Mouse (Mus musculus) left cerebral cortex, postnatal 14 days (tissue): ENCODE results near the gene Arhgef2. TPM values are rescaled to one million over a fixed set of nuclear protein-coding genes. Genes with fewer than 3 reads are reported as not detected.
"Not testable (repeated sequence)": the region's sequence is repeated elsewhere in the genome, so short reads cannot be mapped to it uniquely, and the experiment has no call there.

Experiments
- DNase-seq, 2 experiments: peaks; one replicate each; pipeline ENCODE4 v3.0.0; 2021 to 2022; ENCODE audit warnings: low spot score in 2 of 2, mixed read lengths in 1 of 2
- intact Hi-C: fragments of 180-260 bp; cut with DNase I; formaldehyde crosslinking; loops from one replicate; pipeline ENCODE4 v1.15.1; 2025
- total RNA-seq, 2 experiments: library from RNA; stranded (reverse); gene quantifications; 2 replicates each; pipeline ENCODE4 v1.2.3; 2021

Arhgef2 gene
- total RNA-seq, 2 experiments from 2014 or later, result 310 to 316 TPM

DNA sequence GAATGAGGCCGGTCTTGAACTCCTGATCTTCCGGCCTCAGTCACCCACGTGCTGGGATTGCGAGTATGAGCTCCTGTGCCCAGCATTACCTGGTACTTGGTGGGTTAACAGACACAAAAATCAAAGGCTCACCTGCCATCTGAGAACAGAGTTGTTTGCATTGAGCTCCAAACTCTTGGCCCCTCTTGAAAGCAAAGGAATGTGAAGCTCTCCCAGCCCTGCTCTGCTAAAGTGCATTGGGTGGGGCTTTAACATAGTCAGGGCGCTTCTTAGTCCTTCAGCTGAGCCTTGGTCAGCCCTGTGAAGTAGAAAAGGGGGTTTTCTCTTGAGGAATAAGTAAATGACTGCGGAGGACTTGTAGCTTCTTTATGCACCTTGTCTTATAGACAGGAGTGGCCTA, 20.0 kb upstream of the Arhgef2 start:
- no peak for DNase-seq
- intact Hi-C loops, result no loop called here

DNA sequence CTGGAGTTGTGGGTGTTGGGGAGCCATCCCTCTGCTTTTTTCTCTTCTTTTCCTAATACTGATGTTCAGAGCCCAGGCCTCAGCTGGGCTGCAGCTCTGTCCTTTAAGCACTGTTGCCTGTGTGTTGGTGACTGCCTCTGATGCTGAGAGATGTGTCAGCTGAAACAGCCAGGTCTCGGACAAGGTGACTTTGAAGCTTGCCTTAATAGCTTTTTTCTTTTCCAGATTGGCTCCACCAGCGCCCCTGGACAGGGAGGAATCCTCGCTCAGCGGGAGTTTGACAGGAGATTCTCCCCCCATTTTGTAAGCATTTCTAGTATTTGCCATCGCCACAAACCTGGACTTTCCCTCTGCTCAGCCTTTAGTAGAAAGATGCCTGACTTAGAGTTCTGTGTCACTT, 19.1 kb upstream of the Arhgef2 start:
- intact Hi-C loops, result no loop called here
- DNase-seq, result no peak

DNA sequence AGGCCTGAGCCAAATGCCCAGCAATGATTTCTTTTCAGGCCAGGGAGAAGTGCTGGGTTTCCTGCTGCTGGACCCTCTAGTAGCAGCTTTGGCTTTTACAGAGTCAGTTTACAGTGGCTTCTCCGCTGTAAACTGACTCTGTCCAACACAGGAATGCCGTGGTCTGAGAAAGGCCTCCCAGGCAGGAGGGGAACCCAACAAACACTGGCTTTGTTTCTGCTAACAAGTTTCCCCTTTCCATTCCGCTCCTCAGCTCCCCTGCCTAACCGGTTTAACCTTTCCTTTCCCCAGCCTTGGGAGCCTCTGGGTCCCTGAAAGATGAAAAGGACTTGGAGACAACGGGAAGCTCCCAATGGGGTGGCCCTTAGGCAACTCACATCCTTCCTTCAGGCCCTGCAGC, 15.5 kb upstream of the Arhgef2 start:
- DNase-seq, result no peak
- intact Hi-C loops, result no loop called here

DNA sequence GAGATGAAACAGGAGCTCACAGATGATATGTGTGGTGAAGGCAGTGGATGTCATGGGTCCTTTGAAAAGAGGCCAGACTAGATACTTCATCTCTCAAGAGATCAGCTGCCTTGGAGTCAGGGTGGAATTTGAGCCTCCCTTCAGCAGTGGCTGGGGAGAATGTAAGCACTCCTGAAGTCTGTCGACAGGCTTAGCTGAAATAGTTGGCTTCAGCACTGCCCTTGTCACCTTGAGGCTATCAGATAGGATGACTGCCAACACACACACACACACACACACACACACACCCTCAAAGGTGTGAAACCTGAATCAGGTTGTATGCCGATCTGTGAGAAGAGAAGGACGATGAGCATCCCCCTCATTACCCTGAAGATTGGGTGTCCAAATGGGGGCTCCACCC, 14.7 kb upstream of the Arhgef2 start:
- intact Hi-C loops, result no loop called here

DNA sequence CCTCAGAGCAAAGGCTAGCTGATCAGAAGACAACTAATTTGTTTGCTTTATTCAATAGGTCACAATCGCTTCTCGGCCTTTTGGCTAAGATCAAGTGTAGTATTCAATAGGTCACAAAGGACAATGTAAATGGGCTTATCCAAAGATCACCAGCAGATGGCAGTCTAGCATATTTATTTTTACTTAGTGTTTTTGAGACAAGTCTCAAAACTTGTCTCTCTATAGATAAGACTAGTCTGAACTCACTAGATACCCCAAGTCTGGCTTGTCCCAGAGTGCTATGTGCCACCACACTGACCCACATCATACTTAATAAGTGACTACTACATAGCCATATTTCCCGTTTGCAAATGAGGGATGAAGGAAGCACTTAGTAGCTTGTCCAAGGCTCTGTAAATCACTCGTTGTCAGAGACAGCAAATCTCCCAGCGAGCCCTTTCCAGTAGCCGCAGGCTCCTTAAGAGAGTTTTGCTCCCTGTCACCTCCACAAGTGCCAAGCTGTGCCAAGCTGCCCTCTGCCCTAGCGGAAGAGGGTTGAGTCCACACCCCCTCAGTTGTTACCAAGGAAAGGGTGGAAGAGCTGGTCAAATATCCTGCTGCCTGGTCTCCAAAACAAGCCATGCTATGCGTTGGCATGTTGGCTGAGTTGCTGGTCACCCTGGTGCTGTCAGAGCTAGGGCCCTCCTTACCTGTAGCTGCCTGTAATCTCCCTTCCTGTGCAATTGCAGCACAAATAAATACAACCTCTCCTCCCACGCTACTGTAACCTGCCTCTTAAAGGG, 13.6 kb upstream of the Arhgef2 start:
- intact Hi-C loops, result no loop called here

More for the DNA sequence above, 14.7 kb upstream of the Arhgef2 start:
- no peak for DNase-seq

DNA sequence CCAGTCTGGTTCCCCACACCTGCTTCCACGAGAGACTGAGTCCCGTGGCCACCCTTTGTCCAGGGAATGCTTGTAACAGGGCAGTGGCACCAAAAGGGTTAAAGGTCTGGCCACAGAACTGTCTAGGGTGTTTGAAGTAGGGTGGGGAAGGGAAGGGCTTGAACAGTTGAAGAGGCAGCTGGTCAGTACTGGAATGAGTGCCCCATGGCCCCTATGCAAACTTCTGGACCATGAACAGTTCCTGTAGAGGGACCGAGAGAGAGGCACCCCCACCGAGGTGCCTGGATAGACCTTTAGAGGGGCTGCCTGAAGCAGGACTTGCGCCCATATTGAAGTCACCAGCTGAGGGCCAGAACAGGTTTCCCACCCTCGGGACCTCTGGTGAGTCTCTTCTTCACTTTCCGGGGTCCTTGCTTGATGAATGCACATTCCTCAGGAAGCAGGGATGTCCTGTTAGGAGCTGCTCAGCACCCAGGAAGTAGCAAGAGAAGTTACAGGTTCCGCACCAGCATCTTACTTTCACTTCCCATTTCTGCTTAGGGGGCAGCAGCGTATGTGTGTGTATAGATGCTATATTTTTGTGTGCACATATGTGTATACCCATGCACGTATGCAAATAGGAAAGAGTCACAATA, 12.7 kb upstream of the Arhgef2 start:
- intact Hi-C loops, result no loop called here
- DNase-seq, result no peak

More for the DNA sequence above, 13.6 kb upstream of the Arhgef2 start:
- DNase-seq, result peak; percentile 49 to 64

DNA sequence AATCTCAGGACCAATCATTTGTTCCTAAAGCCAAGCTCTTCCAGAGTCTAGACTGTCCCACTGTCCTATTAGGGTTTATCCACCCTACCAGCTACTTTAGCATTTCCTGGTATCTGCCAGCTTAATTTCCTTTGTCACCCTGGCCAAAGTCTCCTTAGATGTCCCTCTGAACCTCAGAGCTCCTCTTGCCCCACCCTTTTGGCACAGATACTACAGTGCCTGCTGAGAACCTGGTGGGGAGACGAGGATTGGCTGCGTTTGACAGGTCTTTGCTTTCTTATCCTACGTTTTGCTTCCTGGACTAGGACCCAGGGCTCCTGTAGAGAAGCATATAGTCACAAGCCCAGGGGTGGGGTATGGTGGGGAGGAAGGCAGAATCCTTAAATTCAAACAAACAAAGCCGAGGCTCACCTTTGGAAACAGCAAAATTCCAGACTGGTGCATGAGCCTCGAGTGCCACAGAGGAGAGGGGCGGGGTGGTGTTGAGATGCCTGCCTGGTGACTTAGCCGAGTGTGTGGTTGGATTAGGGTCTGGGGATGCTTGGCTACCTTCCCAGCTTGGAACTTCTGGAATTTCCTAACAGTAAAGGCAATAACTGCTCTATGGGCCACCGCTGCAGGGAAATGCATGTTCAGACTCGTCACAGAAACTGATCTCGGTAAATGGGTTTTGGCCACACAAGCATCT, 11.7 kb upstream of the Arhgef2 start:
- DNase-seq, result no peak
- intact Hi-C loops, result no loop called here

DNA sequence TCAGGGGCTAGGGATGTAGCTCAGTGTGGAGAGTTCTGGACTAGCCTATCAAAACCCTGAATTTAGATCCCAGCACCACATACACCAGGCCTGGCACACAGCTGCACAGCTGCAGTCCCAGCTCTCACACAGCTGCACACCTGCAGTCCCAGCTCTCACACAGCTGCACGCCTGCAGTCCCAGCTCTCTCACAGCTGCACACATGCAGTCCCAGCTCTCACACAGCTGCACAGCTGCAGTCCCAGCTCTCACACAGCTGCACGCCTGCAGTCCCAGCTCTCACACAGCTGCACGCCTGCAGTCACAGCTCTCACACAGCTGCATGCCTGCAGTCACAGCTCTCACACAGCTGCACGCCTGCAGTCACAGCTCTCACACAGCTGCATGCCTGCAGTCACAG, 9.2 kb upstream of the Arhgef2 start:
- DNase-seq, intact Hi-C loops: not testable (repeated sequence)

DNA sequence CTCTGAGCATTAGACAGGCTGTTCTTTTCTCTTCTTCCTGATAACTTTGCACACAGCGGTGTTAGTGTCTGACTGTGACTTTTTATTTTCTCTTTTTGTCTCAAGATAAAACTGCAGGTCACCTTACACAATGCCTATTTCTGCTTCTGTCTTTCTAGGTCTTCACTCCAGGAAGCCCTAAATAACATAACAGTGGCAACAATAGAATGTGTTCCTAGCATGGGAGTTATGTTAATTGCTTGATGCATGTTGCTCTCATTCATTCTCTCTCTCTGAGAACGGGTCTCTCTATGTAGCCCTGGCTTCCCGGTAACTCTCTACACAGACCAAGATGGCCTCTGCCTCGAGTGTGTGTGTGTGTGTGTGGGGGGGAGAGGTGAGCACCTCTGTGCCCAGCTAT, 3.3 kb upstream of the Arhgef2 start:
- intact Hi-C loops, result loop anchor here (10.0 kb wide), 1 partner anchor 132 kb away; no protein-coding TSS in a partner anchor
- no peak for DNase-seq

DNA sequence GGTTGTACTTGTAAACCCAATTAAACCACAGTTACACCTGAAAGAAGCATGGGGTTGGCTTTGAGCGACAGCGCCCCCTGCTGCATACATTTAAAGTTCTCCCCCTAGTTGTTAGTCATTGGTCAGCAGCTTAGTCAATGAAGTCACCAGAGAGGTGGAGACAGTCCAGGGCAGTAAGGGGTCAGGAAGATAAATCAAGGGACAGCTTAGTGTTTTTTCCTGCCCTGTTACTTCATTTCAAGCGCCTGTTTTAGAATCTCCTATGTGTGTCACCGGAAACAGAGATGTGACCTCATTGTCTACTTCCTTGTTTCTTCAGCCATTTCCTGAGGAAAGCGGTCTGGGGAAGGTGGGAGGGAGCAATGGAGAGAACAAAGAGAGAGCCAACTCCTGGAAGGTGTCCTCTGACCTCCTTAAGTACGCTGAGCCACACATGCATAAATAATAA, 2.0 kb upstream of the Arhgef2 start:
- intact Hi-C loops, result loop anchor here (10.0 kb wide), 1 partner anchor 131 kb away; no protein-coding TSS in a partner anchor
- DNase-seq, result peak in 1 of 2 experiments; percentile 57

DNA sequence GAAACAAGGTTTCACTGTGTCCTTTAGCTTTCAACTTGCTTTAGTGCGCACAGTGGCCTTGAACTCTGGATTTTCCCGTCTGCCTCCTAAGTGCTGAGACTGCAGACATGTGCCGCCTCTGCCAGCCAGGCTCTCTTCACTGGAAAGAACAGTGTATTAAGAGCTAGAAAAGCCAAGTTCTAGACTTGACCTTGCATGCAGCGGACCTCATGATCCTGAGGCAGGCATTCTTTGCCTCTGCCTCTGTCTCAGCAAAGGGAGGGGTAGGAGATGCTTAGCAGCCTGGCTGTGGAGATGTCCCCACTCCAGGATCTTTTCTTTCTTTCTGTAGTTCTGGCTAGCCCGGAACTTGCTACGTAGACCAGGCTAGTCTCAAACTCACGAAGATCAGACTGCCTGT, 903 bp upstream of the Arhgef2 start:
- no peak for DNase-seq
- intact Hi-C loops, result loop anchor here (10.0 kb wide), 1 partner anchor 130 kb away; no protein-coding TSS in a partner anchor

DNA sequence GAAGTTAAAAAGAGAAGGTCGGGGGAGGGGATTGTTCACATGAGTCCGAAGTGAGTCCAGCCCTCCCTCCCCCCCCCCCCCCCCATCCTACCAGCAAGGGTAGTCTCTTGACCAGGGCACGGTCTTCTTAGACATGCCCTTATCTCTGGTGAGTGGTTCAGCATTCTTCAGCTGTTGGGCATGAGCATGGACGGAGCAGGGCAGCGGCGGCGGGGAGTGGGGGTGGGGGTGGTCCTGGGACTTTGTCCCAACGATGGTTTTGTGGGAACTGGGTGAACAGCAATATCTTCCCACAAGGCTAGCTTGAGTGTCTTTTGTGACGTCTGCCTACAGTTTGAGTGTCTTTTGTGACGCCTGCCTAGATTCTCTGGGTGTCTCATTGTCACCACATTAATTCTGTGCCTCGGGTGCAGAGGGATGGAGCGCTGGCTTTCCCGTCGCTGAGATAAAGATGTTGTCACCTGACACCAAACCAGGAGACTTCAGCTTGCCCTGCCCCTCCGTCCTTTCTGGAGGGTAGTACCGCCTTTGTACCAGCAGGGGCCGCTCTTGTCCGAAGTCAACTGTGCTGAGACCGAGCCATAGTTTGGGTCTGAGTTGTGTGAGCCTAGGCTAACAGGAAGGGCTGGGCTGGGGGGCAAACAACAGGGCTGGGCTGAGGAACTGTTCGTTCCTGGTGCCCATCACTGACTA, 1.4 kb downstream of the Arhgef2 start:
- peak; percentile 89 to 93 for DNase-seq
- intact Hi-C loops, result loop anchor here (2.0 to 10.0 kb wide), 2 partner anchors 26 to 128 kb away; no protein-coding TSS in a partner anchor

DNA sequence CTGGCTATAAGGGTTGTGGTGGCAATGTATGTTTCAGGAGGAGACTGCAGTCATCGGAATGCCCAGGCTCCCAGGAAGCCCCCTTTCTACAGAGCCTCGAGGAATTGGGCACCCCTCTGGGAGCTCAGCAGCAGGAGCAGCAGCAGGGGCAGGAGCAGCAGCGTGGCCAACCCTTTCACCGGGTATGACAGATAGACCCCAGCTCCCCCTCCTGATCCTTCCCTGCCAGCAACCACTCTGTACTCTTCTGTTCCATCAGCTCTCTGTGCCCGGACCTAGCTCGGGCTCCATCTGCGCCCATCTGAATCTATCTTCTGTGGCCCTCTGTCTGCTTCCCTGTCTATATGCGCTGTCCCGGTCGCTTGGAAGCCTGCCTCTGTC, 2.0 kb downstream of the Arhgef2 start:
- intact Hi-C loops, result loop anchor here (2.0 to 10.0 kb wide), 2 partner anchors 25 to 127 kb away; no protein-coding TSS in a partner anchor
- DNase-seq, result no peak

DNA sequence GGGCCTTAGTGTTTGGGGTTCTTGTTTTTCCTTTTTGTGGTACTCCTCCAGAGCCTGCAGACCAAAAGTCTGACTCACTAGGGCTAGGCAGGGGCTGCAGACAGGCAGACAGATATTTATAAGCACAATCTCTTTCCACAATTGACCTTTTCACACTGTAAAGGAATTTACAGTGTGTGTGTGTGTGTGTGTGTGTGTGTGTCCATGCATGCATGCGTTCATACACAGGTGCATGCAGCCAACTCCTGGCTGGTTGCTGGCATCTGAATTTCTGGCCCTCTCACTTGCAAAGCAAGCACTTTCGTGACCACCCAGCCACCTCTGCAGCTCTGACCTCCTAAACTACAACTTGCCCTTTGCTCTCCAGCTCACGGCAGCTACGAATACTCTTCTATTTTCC, 3.3 kb downstream of the Arhgef2 start:
- intact Hi-C loops, result loop anchor here (10.0 kb wide), 1 partner anchor 126 kb away; no protein-coding TSS in a partner anchor
- no peak for DNase-seq

DNA sequence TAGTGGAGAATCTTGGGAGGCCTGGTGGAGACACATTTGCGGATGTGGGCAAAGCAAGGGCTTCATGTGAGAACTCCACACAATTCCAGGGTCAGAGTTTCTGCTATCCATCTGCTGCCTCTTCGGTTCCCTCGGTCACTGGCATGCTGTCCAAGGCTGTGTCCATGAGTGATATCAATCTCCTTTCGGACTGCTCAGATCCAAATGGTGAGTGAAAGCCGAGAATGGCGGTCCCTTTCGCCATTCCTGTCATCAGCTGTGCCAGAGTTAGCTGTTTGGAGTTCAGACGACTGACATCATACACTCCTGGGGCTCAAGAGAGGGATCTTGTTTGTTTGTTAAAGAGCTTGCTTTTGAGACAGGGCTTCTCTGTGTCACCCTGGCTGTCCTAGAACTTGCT, 8.7 kb downstream of the Arhgef2 start:
- intact Hi-C loops, result no loop called here
- DNase-seq, result no peak

DNA sequence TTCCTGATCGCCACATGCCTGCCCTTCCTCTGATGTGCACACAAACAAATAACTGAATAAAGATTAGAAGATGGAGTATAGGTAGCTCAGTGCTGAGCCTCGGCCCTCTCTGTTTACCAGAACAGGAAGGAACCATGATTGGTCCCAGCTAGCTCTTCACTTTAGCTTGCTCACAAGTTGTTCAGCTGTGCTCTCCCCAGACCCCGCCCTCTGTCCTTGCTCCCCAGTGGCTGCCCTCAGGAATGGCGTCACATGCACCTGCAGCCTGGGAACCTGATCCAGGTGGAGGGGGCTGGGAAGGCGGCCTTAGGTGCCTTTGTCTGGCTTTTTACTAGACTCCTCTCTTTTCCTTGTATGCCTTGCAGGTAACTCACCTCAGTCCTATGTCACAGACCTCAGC, 9.4 kb downstream of the Arhgef2 start:
- intact Hi-C loops, result no loop called here
- DNase-seq, result no peak

DNA sequence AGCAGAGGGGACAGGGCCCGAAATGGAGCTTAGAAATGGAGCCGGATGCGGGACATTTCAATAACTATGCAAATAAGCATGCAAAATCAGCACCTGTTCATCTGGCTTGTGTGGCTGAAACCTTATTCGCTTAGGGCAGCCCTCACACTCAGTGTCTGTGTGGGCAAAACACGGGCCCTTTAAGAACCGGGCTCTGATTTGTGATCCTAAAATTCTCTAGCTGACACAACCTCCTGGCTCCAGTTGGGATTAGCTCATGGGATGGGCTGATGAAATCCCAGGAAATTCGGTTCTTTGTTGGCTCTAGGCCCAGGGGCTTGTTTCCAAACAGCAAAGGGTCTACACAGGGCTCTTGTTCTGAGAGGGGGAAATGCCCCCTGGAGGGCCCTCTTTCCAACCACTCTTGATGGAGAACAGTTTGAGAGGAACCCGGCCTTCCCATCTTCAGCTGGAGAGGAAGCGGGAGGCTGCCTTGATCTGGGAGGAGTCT, 10.2 kb downstream of the Arhgef2 start:
- intact Hi-C loops, result no loop called here
- DNase-seq, result no peak

DNA sequence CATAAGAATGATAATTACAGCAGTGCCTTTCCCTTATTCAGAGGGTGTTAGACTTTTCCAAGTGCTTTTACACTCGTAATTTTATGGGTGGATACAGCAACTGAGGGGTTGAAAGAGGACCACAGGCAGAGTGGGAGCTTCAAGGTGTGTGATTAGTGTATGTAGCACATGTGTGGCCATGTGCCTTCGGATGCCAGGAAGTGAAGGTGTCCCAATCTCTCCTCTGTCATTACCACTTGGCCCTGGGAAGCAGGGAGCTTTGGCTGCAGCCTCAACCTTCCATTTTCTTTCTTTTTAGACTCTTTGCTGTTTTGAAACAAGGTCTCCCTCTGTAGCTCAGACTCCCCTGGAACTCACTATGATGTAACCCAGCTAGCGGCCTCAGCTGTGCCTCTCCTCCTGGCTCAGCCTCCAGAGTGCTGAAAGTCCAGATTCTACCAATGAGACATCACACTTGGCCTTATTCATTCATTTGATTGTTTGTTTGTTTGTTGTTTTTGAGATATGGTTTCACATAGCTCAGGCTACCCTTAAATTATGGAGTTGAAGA, 11.3 kb downstream of the Arhgef2 start:
- intact Hi-C loops, result no loop called here
- DNase-seq, result no peak
